Mouse (Mus musculus) olfactory bulb, adult 2 months (tissue): ENCODE results near the gene Ankzf1. TPM values are rescaled to one million over a fixed set of nuclear protein-coding genes. Genes with fewer than 3 reads are reported as not detected.
"Not testable (repeated sequence)": the region's sequence is repeated elsewhere in the genome, so short reads cannot be mapped to it uniquely, and the experiment has no call there.

Experiments
- H3K27ac ChIP-seq: fragments of 200-500 bp; 2 replicates; pipeline ENCODE4 v1.5.1; 2012; ENCODE audit warnings: low read depth, low read length; ENCODE audit not compliant: insufficient read depth
- H3K4me1 ChIP-seq: fragments of 200-500 bp; 2 replicates; pipeline ENCODE4 v1.6.1; 2012; ENCODE audit warnings: low read length; ENCODE audit not compliant: control insufficient read depth, insufficient read depth
- H3K4me3 ChIP-seq: fragments of 200-500 bp; 2 replicates; pipeline ENCODE4 v1.5.1; 2012; ENCODE audit warnings: mild to moderate bottlenecking, low read depth, low read length, moderate library complexity; ENCODE audit not compliant: insufficient read depth
- CTCF ChIP-seq: fragments of 200-500 bp; IDR thresholded peaks from 2 replicates; pipeline ENCODE4 v1.5.1; 2012; ENCODE audit warnings: low read depth, mild to moderate bottlenecking, low read length, moderate library complexity; ENCODE audit not compliant: insufficient read depth
- POLR2A ChIP-seq: fragments of 200-500 bp; IDR thresholded peaks from 2 replicates; pipeline ENCODE4 v1.6.1; 2012; ENCODE audit warnings: mild to moderate bottlenecking, low read depth, low read length, moderate library complexity; ENCODE audit not compliant: insufficient read depth
- WGBS: fragments of 180-500 bp; shearing (Covaris S2); methylation state at CpG from one replicate; pipeline ENCODE4 v1.1.7; 2018; 5-methylcytosine and 5-hydroxymethylcytosine counted together
- polyA plus RNA-seq: library from polyadenylated mRNA; stranded (reverse); fragments of >200 nt; gene quantifications from 2 replicates; pipeline ENCODE4 v1.2.4, GENCODE M21; 2012; ENCODE audit warnings: low replicate concordance; ENCODE audit not compliant: missing spikeins, insufficient read depth, insufficient read length

Ankzf1 gene
- polyA plus RNA-seq, 1 experiment = not detected

DNA sequence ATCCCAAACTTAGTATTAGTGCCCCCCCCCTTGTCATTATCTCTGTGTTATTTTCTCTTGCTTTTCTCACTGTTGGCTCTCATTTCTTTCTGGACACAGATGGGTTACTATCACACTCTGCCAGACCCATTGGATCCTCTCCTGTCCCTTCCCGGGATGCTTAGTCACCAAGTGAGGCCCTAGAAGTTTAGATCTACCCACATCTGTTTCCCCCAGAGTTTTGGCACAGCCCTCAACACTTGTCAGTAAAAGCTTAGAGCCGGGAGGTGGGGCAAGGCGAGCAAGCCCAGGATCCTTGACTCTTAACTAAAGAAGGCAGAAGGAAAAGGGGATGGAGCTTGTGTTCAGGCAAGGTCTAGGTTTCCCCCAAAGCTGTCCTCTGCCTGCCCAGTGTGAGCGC lies 37.2 kb downstream of the Ankzf1 start:
- Histone ChIP-seq H3K27ac (no peak overlapping the region), H3K4me3 (no peak overlapping the region), H3K4me1 (peaks cover 4% of the 10 kb centered on the region; the same call in 1 of the 2 replicates)
- TF ChIP-seq CTCF (no peak), POLR2A (no peak)
- WGBS = 66% methylated on average over 4 of the region's 4 CpGs

GRCm38 (mm10) chr1:75230335-75230994 lies 38.5 kb downstream of the Ankzf1 start:
- H3K4me3 ChIP-seq = no peak overlapping the region
- no peak for TF ChIP-seq POLR2A
- no peak for TF ChIP-seq CTCF
- 68% methylated on average over 7 of the region's 7 CpGs for WGBS
- H3K4me1 ChIP-seq = peaks cover 4% of the 10 kb centered on the region
- no peak overlapping the region for H3K27ac ChIP-seq

DNA sequence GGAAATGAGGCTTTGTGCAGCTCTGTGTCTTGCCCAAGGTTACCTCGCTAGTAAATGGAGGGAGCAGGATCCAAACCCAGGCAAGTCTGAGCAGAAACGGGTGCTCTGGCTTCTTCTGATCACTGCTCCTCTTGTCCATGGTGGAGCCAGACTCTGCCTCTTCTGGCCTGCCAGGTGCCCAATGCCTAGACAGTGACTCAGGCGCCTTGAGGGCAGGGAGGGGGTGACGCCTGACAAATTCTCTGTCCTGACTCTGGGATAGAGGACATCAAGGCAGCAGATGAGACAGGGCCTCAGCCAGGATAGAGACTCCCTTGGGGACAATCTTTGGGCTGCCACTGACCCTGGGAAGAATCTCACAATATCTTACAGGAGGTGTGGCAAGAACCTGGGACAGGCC lies 39.3 kb downstream of the Ankzf1 start:
- TF ChIP-seq POLR2A = no peak
- no peak for TF ChIP-seq CTCF
- Histone ChIP-seq H3K27ac (no peak overlapping the region), H3K4me3 (no peak overlapping the region), H3K4me1 (peaks cover 6% of the 10 kb centered on the region)
- WGBS = 88% methylated on average over 4 of the region's 4 CpGs

DNA sequence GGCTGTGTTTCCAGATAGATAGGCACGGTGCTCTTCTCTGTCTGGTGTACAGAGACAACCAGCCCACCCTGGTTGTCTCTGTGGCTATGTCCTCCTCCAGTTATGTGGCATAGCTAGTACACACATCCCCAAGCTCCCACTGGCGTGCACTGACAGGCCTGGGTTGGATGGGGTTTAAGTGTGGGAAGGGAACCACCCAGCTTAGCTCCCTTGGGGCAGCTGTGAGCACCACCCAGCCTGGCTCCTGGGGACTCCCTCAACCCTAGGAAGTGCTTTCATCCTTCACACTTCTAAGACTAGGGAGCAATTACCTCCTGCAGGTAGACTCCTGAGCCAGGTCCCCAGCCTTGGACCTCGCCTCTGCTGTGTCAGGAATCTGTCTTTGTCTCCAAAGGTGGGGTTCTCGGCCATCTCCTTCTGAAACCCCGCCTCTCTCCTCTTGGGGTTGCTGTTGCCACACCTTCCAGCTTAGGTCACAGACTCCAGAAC lies 39.8 kb downstream of the Ankzf1 start, which contains the start of gene A630095N17Rik:
TSS of gene A630095N17Rik (minus strand) at position 439 of the 489 bp plus-strand sequence.
- 77% methylated on average over 5 of the region's 5 CpGs for WGBS
- TF ChIP-seq POLR2A = no peak
- no peak for TF ChIP-seq CTCF
- H3K4me3 ChIP-seq = no peak within 1 kb of the TSS
- H3K27ac ChIP-seq = no peak within 1 kb of the TSS
- H3K4me1 ChIP-seq = peaks cover 6% of the 10 kb centered on the region

- 76% methylated on average over 4 of the region's 4 CpGs for WGBS
- H3K4me3 ChIP-seq, H3K4me1 ChIP-seq: not testable (repeated sequence)
These were observed 40.5 kb downstream of the Ankzf1 start for GRCm38 (mm10) chr1:75232489-75232888.

GRCm38 (mm10) chr1:75234606-75235005 lies 42.7 kb downstream of the Ankzf1 start:
- peaks cover 9% of the 10 kb centered on the region for H3K4me1 ChIP-seq
- peak overlapping the region; percentile 36; the same call in 1 of the 2 replicates for H3K27ac ChIP-seq
- WGBS = 4% methylated on average over 8 of the region's 8 CpGs

More at GRCm38 (mm10) chr1:75232489-75232888, 40.5 kb downstream of the Ankzf1 start:
- H3K27ac ChIP-seq = not testable (repeated sequence)

DNA sequence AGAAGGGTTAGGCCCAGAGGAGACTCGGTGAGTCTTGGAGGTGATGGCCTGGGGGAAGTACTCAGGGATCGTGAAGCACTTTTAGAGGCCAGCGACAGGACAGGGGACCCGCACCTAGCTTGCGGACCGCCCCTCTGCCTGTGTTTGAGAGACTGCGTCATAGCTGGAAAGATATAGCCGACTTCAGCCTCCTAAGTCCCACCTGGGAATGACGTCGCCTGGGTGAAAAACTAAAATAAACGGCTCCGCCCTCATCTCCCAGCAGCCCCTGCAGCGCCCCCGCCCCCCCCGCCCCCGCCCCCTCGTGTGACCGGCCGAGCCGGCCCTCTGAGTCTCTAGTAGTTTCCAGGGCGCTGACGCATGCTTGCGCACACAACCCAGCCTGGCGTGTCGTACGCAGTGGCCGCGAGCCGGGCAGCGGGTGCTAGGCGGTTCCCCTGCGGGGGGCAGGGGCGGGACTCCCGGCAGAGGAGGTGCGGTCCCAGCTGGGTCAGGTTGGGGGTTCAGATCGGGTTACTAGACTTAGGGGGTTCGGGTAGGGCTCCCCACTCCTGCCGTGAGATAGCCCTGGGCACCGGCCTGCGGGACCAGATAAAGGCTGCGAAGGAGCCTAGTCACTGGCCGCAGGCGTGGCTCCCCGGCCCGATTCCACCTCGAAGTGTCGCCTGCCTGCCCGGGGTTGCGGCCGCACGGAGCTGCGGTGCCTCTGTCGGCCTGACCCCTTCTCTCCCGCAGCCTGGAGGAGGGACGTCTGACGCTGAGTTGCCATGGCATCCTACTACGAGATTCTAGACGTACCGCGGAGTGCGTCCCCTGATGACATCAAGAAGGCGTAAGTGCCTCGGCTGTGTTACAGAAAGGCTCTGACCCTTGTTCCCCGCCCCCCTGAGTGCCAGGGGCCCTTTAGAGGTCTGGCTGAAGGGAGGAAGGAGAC lies 44.4 kb downstream of the Ankzf1 start, which contains the start of gene Dnajb2:
TSS of gene Dnajb2 (plus strand) at position 290 of the 934 bp plus-strand sequence.
- Histone ChIP-seq H3K27ac (peak within 1 kb of the TSS; percentile 99), H3K4me1 (peaks cover 9% of the 10 kb centered on the region), H3K4me3 (peak within 1 kb of the TSS; percentile 63)
- WGBS = under 1% methylated on average over 57 of the region's 64 CpGs
- TF ChIP-seq POLR2A = peak; percentile 58
- TF ChIP-seq CTCF = no peak

More at GRCm38 (mm10) chr1:75234606-75235005, 42.7 kb downstream of the Ankzf1 start:
- peak; percentile 45; the same call in 1 of the 2 replicates for TF ChIP-seq CTCF
- no peak for TF ChIP-seq POLR2A
- no peak overlapping the region for H3K4me3 ChIP-seq

DNA sequence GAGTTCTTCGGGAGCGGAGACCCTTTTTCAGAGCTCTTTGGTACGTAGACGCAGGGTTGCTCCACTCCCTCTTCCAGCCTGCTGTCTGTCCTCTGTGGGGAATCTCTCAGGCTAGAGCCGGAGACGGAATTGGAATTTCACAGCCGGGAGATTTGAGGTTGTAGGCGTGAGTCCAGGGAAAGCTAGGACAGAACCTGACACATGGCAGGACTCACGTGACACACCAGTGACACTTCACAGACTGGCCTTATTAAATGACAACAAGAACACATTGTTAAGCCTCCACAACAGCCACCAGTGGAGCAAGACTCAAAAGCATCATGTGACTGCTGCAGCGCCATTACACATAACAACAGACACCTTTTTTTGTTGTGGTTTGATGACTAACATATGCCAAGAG lies 47.6 kb downstream of the Ankzf1 start:
- Histone ChIP-seq H3K27ac (no peak overlapping the region), H3K4me3 (no peak overlapping the region), H3K4me1 (peaks cover 18% of the 10 kb centered on the region)
- no peak for TF ChIP-seq POLR2A
- no peak for TF ChIP-seq CTCF
- WGBS = 81% methylated on average over 10 of the region's 10 CpGs

DNA sequence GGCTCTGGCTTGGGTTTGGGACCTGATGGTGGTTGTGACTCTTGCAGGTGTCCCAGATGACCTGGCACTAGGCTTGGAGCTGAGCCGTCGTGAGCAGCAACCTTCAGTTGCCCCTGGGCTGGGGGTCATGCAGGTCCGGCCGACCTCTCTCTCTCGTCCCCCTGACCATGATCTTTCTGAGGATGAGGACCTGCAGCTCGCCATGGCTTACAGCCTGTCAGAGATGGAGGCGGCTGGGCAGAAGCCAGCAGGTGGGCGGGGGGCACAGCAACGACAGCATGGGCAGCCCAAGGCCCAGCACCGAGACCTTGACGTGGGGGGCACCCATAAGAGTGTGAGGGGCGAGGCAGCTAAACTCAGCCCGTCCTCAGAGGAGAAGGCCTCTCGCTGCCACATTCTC lies 51.5 kb downstream of the Ankzf1 start:
- no peak overlapping the region for H3K27ac ChIP-seq
- WGBS = 92% methylated on average over 14 of the region's 14 CpGs
- peaks cover 30% of the 10 kb centered on the region for H3K4me1 ChIP-seq
- no peak overlapping the region for H3K4me3 ChIP-seq
- TF ChIP-seq CTCF (no peak), POLR2A (no peak)
